Mouse (Mus musculus) heart, embryonic 16.5 days (tissue): ENCODE measurements around the gene Nagk. TPM values are rescaled to one million over a fixed set of nuclear protein-coding genes. Genes with fewer than 3 reads are reported as not detected.

Experiments used
- polyA plus RNA-seq: library from polyadenylated mRNA; unstranded; fragments of >200 nt; fragmentation: Nextera tagmentation; extraction: Ambion mirVana; gene quantifications from 2 replicates; pipeline ENCODE4 v1.2.1, GENCODE M21; 2015

The Nagk gene
- polyA plus RNA-seq, 1 experiment from 2014 or later = 67.5 TPM

Other genes with a start within 250 kb of the Nagk start
- 24.4 and 26.6 TPM in 2 replicates for gene Stambp, start 222.3 kb upstream of the Nagk start, polyA plus RNA-seq
- 0.20 and 0.87 TPM in 2 replicates for gene Clec4f, start 138.8 kb upstream of the Nagk start, polyA plus RNA-seq
- gene Cd207, start 117.1 kb upstream of the Nagk start, polyA plus RNA-seq = 0.41 and 0.42 TPM in 2 replicates
- gene Vax2, start 83.7 kb upstream of the Nagk start, polyA plus RNA-seq = not detected in 2 replicates
- 0.09 and 0.32 TPM in 2 replicates for gene Atp6v1b1, start 52.0 kb upstream of the Nagk start, polyA plus RNA-seq
- not detected in 2 replicates for gene Ankrd53, start 32.3 kb upstream of the Nagk start, polyA plus RNA-seq
- 89.9 and 108 TPM in 2 replicates for gene Tex261, start 19.2 kb upstream of the Nagk start, polyA plus RNA-seq
- 12.3 and 13.9 TPM in 2 replicates for gene Paip2b, start 36.8 kb downstream of the Nagk start, polyA plus RNA-seq
- 37.0 and 39.8 TPM in 2 replicates for gene Zfp638, start 72.1 kb downstream of the Nagk start, polyA plus RNA-seq
- gene Dysf, start 213.6 kb downstream of the Nagk start, polyA plus RNA-seq = 13.2 and 15.5 TPM in 2 replicates